Mouse (Mus musculus) spleen, adult 12 weeks (tissue): ENCODE measurements around the gene Klhl23.
"Not testable (repeated sequence)": the region's sequence is repeated elsewhere in the genome, so short reads cannot be mapped to it uniquely, and the experiment has no call there.

Source experiments
- DNase-seq: peaks from one replicate; pipeline ENCODE4 v3.0.0; 2022; ENCODE audit warnings: low spot score

Klhl23 gene

DNA sequence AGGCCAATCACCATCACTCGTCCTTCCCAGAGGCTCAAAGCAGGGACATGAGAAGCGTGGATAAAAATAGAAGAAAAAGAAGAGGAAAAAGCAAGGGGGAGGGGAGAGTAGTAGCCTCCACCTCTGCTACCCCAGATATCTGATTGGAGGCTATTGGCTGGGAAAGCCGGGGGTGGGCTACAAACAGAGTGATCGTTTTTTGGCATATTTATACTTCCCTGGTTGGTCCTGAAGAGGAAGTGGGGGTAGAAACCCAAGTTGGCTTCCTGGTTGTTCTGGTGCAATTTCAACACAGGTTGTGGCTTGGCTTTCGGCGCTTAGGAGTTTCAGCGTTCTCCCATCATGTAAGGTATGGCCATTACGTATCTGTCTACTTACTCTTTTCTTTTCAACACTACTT lies at the start of gene Klhl23:
Gene Klhl23, plus strand, starts transcription at position 234 of the 400 bp plus-strand sequence.
- no peak for DNase-seq

DNA sequence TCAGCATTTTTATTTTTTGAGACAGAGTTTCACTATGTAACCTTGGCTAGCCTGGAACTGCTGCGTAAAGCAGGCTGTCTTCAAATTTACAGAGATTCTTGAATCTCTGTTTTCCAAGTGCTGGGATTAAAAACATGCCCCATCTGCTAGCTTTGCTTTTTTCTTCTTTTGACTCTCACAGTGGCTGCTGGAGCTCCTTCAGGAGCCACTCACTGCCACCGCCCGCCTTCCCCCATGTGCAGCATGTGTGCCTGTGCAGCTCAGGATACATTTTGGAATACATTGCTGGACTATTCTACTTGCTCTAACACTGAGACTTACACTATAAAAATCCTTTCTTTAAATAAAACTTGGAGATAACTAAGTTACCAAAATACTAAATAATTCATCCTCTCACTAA lies 48.4 kb upstream of the Klhl23 start:
- DNase-seq: no peak

DNA sequence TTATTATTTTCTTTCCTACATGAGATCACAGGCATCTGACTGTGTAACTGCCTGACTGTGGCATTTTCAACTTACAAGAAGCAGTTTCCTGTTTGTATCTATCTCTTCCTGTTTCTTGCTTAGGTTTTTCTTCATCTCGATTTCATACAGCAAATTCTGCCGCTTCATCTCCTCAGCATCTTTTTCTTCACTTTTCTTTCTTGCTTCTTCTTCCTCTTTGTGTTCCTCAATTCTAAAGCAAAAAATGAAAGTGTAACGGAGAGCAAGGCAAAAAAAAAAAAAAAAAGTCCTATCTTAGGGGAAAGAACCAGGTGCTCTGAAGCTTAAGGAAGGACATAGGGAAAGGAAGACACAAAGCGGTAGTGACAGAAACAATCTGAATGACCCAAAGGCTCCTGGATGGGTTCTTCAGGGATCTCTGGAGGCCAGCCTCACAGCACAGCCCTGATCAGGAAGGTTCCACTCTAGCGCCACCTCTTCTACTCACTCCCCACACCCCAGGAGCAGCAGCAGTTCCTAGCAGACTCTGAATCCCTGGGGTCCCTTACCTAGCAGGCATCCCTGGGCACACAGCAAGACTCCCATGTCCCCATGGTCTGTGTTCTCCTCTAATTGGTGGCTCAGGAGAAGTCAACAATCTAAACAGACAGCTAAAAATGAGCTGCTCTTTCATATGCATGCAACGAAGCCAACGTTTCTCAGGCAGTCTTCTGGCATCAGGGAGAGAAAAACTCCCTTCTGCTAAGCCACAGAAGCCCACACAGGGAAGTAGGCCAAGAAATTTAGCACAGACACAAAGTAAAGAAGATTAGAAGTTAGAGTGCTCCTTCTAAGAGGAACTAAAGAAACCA lies 43.5 kb upstream of the Klhl23 start:
- DNase-seq: no peak

DNA sequence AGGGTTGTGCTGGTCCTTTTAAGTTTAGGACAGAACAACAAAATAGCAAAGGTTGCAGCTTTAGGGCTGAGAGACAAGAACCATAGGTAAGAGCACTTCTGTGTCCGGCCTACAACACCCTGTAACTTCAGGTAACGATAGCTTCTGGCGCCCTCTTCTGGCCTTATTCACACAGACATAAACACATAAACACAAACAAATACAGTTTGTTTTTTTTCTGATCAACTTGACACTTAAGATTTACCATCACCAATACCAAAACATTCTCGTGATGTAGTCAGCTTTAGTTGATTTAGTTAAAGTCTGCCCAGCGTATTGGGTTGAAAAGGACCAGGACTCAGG lies 42.9 kb upstream of the Klhl23 start:
- no peak for DNase-seq

DNA sequence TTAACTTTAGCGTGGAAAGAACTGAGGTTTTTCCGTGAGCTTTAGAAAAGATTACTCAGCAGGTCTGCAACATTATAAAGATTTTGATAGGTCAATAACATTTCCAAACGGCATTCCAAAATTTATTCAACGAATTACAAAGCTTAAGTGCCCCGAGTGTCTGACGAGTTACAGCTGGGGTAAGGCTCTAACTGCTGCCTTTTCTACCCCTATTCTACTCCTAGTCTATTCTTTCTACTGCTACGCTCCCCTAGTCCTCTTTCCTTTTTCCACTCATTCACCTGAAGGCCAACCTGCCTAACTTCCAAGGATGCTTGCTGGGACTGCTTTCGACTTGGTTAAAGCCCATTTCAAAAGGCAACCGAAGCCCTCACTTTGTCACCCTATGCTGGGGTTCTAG lies 32.8 kb upstream of the Klhl23 start:
- DNase-seq: no peak

DNA sequence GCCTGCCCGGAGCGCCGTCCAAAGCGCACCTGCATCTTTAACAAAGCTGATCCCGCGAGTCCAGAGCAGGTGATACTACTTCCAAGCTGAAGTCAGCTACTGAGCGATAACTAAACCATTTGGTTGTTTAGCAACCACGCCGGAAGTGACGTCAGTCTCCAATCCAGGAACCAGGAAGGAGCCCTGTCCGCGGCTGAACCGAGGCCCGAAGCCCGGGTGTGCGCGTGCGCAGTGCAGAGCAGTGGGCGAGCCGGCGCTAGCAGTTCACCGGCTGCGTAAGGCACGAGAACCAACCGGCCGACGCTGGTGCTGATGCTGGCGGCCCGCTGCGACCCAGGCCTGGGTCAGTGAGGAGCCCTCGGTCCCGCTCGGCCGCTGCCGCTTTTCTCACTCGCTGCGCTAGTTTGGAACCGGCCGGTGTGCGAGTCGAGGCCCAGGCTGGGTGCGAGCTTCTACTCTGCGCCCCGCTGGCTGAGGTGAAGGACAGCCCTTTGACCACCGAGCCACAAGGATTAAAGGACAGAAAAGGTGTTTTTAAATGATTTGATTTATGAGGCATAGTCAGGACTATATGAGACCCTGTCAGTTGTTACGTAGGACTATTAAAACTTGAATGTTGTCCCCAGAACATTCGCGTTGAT lies 32.2 kb upstream of the Klhl23 start, which contains the start of the genes Ccdc173 and Phospho2:
Gene Ccdc173, minus strand, starts transcription at position 147 of the 641 bp plus-strand sequence.
Gene Phospho2, plus strand, starts transcription at position 195 of the 641 bp plus-strand sequence.
- DNase-seq: peak; percentile 96

DNA sequence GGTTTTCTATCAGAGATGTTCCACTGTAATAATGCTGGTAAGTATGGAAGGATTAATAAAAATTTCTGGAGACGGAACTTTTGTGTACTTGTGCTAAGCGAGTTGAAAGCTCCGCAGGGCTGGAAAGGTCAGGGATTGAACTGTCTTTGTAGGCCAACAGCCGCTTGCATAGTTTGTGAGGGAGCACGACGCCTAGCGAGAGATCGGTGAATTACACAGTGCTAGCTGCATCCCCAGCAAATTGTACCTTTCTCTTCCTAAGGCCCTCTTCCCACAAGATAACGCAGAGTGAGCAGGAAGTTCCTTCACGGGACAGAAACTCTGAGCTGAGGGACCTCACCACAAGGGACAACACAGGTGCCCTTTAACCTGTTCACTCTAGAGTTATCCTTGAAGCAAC lies 31.5 kb upstream of the Klhl23 start:
- peak; percentile 85 for DNase-seq

DNA sequence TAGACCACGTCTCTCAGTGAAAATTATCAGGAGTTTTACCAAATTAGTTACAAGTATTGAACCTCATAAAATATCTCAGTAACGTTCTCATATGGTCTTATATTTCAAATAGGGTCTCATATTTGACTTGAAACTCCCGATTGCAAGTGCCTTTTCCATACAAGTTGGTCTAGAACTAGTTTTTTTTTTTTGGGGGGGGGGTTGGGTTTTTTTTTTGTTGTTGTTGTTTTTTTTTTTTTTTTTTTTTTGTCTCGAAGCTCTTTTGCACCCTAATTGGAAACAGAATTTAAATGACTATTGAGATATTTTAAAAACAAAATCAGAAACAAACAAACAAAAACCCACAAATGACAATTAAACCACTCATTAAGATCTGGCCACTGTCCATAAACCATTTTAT lies 31.0 kb upstream of the Klhl23 start:
- no peak for DNase-seq

DNA sequence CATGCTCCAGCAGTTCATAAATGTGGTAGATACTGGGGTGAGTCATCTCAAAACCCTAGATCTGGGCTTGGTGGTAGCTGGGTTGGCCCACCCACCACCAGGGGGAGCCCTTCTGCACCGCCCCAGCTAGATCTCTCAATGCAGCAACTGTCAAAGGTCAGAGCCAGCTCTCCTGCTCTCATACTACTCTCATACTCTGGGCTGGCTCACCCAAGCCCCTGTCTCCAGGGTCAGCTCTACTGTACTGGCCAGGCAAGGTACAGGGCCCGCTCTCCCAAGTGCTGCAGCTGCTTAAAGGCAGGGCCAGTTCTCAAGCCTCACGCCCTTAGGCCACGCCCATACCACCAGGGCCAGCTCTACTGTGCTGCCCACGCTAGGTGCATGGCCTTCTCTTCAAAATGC lies 18.8 kb upstream of the Klhl23 start:
- peak; percentile 81 for DNase-seq

DNA sequence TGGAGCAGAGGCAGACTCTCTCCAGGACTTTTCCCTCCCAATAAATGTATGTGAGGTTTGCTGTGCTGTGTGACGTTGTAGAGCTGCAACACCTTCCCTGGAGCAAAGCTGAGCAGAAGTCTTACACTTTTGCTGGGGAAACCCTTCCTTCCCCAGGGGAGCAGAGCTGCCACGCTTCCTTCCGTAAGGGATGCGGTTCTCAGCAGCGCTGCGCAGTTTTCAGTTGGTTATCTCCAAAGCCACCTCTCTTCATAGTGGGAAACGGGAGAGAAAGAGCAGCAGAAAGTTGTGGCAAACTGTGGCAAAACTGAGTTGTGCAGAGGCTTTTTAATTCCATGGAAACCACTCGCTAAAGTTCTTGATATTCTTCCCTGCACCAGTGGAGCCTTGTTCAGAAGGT lies 18.0 kb upstream of the Klhl23 start:
- no peak for DNase-seq

DNA sequence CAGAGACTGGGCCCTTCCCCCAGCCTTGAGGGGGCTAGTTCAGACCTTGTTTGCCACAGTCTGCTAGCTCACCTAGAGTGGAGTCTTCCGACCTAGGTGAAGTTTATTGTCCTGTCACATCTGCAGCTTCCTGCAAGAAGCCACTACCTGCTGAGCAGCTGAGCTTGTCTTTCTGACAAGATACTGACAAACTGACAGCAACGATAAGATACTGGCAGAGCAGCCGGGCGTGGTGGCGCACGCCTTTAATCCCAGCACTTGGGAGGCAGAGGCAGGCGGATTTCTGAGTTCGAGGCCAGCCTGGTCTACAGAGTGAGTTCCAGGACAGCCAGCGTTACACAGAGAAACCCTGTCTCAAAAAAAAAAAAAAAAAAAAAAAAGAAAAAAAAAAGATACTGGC lies 17.1 kb upstream of the Klhl23 start:
- not testable (repeated sequence) for DNase-seq

DNA sequence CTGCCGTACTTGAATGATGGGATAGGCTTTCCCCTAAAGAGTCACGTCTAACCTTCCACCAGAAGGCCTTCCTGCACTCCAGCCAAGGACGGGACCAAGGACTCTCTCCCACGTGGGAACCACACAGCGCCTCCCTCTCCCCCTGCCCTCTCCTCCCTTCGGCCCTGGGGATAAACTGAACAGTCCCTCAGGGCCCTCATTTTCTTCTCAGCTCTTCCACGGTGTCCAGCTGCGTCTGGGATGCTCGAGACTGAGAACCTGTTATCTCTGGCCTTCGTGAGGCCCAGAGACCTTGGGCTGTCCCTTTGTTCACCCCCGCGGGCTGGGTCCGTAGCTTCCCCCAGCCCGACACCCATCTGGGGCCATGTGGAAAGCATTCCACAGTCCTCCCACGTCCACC lies 11.6 kb upstream of the Klhl23 start:
- no peak for DNase-seq

DNA sequence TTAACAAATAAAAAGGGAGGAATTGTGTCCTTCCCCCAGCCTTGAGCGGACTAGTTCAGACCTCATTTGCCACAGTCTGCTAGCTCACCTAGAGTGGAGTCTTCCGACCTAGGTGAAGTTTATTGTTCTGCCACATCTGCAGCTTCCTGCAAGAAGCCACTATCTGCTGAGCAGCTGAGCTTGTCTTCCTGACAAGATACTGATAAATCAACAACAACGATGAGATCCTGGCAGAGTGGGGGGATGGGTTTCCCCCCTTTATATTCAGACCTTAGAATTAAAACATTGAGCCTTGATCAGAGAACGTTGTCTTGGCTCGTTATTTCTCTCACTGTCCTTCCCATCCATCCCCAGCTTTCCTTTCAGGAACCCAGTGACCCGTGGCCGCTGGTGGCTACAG lies 10.4 kb upstream of the Klhl23 start:
- DNase-seq: not testable (repeated sequence)

DNA sequence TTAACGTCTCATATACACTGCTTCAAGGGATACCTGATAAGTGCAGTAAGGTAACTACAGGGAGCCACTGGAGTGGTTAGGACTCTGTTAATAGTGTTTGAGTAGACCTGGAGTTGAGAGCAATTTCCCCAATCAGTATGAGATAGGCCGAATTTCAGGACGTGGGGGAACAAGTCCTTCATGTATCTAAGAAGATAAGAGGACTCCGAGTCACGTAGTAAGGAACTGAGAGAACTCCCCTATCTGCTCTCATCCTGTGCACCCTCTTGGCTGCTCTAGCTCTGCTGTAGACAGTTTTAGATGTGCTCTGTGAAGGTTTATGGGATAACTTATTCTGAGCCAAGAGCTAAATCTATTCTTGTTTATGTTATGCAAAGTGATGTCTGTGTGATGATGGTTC lies 5.2 kb upstream of the Klhl23 start:
- DNase-seq: no peak

DNA sequence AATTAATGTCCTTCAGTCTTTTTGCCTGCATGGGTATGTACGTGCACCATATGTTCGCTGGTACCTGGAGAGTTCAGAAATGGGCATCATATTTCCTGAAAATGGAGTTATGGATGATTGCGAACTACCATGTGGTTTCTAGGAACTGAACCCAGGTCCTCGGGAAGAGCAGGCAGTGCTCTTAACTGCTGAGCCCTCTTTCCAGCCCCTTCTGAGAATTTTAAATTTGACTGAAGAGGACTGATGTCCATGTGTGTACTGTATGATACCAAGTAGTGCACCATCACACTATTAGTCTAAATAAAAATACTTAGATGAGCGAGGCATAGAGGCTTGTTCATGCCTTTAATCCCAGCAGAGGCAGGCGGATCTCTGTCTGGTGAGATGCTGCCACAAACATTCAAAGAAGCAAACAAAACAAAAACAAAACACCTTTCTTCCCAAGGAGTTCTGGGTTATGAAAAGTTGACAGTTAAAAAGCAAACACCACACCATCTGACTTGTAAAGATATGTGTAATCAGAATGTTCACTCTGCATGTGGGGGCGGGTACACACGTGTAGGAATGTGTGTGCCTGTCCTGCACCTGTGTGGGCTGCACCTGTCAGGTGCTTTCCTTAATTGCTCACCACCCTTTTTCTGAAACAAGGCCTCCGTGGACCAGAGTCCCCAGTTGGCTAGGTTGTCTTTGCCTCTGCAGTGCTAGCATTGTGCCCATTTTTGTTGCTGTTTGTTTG lies 3.2 kb upstream of the Klhl23 start:
- DNase-seq: peak; percentile 11

DNA sequence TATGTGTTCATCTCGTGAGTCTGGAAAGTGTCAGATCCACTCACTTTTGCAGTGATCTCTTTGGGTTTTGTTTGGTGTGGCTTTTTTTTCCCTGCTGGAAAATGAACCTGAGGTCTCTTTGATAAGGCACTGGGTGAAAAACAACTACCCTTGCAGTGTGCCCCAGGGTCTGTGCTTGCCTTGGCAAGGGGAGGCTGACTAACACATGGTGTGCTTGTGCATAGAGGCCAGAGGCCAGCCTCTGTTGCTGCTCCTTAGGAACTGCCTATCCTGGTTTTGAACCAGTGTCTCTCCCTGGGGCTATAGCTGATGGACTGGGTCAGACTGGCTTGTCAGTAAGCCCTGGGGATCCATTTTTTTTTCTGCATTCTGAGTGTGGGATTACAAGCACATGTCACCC lies 1.5 kb upstream of the Klhl23 start:
- DNase-seq: no peak

DNA sequence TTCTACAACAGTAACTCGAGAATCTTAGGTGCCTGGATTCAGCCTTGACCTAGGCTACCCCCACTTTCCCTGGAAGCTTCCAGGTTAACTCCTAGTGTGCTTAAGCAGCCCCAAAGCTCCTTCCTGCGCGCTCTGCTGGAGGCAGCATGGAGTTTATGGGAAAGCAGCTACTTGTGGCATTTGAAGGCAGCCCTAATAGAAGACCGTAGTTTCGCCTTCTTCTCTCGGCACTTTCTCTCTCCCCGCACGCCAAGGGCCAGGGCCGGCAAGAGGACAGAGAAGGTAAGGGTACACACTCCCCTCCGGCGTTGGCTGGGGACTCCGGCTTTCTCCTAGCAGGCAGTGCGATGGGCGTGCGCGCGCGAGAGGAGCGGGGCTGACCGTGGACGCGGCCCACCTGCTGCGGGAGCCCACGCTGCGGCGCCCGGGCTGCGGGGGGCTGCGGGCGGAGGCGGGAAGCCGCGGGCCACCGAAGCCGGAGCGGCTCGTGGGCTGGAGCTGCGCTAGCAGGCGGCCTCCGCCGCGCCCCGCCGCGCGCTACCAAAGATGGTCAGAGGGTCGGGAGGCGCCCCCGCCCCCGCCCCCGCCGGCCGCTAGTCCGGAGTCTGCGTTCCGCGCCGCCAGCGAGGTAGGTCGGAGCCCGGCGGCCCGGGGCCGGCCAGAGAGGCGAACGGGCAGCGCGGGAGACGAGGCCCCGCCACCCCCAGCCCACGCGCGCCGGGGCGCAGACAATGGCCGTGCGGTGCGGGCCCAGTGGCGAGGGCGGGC lies 801 bp downstream of the Klhl23 start:
- peak; percentile 32 for DNase-seq

DNA sequence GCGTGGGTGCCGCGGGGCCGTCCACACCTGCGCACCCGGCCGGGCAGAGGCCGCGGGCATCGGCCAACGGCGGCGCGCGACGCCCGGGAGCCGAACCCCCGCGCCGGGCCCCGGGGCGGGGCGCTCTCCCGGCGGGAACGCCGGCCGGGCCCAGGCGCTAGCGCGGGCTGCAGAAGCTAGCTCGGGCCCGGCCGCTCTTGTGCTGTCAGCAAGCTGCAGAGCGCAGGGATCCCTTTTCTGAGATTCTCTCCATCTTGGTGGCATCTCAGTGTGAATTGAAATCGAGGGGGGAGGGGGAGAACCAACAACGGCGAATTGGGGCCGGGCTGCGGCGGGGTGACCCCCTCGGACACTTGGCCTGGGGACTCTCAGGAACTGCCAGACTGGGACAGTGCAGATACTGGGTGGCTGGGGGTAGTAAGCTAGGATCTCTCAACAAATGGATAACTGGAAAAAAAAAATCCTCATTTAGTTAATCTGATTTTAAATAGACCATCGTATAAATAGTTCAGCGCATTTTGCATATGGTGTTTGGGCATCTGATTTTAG lies 1.5 kb downstream of the Klhl23 start:
- peak; percentile 19 for DNase-seq

DNA sequence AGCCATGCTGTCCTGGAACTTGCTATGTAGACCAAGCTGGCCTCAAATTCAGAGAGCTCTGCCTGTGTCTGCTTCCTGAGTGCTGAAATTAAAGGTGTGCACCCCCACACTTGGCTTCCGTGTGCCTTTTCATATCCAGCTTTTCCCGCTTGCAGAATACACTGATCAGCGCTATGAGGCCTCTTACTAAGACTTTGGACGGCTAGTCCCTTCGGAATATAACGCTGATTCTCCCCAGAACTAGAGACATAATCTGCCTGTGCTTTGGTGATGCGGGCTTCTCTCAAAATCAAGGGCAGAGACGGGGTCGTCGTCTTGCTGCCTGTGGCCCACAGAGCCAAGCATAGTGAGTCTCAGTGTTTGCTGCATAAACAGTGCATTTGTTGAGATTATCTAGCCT lies 4.2 kb downstream of the Klhl23 start:
- no peak for DNase-seq

DNA sequence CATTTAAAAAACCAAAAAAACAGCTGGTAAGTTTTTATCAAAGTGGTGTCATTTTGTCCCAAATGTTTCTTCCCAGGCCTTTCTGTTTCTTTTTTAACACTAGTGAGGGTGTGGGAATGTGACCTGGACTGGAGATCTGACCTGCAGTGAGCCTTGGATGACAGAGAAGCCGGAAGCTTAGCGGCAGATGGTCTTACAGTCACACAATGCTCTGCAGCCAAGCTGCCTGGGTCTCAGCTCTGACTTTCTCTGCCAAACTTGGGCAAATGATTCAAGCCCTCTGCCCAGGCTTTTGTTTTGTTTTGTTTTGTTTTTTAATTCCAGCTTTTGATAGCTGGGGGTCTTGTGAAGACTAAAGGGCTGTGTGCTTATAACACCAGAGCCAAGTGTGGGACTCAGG lies 4.6 kb downstream of the Klhl23 start:
- DNase-seq: no peak

DNA sequence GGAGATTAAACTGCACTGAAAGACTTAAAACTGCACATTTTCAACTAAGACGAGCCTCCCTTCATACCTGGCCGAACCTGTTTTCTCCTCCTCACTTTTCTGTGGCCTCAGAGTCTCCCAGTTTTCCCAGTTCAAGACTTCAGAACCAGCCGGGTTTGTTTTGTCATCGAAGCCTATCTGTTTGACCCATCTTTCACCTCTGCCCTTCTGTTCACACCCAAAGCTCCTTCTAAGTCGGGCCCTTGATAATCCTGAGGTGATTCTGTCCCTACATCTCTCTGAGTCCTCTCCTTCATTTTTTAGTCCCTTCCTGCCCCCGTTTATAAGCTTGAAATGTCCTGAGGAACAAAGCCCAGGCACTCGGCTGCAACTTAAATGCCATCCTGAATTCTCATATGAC lies 6.3 kb downstream of the Klhl23 start:
- DNase-seq: no peak

DNA sequence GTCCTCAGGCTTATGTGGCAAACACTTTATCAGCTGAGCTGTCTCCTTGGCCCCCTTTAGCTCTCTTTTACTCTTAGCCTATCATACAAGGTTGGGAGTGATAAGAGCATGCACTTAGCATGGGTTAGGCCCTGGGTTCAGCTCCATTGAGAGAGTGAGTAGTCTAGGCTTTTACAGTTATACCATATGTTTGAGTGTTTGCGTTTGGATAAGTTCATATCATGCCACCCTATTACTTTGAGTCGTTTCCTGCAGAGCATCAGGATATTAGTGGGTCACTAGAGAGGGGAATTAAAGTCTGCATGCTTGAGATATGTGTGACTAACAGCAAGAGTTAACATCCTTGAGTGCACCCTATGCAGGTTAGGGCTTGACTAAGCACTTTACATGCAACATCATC lies 7.9 kb downstream of the Klhl23 start:
- no peak for DNase-seq
